ENCODE assay signal across 10 mouse cellular contexts in genomic region chr15:79038331-79038730, GRCm38 (mm10). TPM values are rescaled to one million over a fixed set of nuclear protein-coding genes. Genes with fewer than 3 reads are reported as not detected.
A peak's percentile ranks its signal among the peaks of the same experiment; 100 is the strongest.
DNase-seq lines count a peak whose midpoint lies in the region; ATAC-seq and TF ChIP-seq lines count a peak whose summit lies in the region.
"Had no signal": no experiment of that assay in that cellular context is flagged by ENCODE, and none has a peak within 500 bp of the region (broad histone marks: within the 10 kb centered on the region; RNA-seq: fewer than 3 reads in every experiment).

No protein-coding gene starts in this region.

- no peak for DNase-seq in heart, adult 9 months (ENCODE audit: low spot score in 2 of 2)
- no peak for DNase-seq in liver, embryonic 11.5 days (ENCODE audit: low spot score)
- DNase-seq in liver: no peak

- H3K4me3 ChIP-seq in heart, embryonic 13.5 days: 0 out of 2 replicates have a peak overlapping the region, but pooled peaks have one; percentile 10
- H3K4me3 ChIP-seq in liver, embryonic 11.5 days (ENCODE audit: low read depth, low read length): no peak overlapping the region; the same call in 1 of the 2 replicates
- H3K4me3 ChIP-seq in intestine, embryonic 16.5 days (ENCODE audit: low read length): no peak overlapping the region
- H3K4me3 ChIP-seq in myocyte: no peak overlapping the region
- H3K4me3 ChIP-seq in forebrain, embryonic 12.5 days (replicated peaks): no peak overlapping the region
- H3K4me3 ChIP-seq: lung, embryonic 15.5 days; midbrain, embryonic 15.5 days had no signal

- H3K4me1 ChIP-seq in heart, embryonic 13.5 days: peaks cover 33% of the 10 kb centered on the region
- H3K4me1 ChIP-seq in liver, embryonic 11.5 days (replicated peaks; ENCODE audit: control insufficient read depth, insufficient read depth, low read length): peaks cover 39% of the 10 kb centered on the region
- H3K4me1 ChIP-seq in intestine, embryonic 16.5 days (ENCODE audit: control insufficient read depth, insufficient read depth, low read length): peaks cover 33% of the 10 kb centered on the region
- H3K4me1 ChIP-seq in forebrain, embryonic 12.5 days: peaks cover 33% of the 10 kb centered on the region

- no peak overlapping the region for H3K9ac ChIP-seq in heart, embryonic 13.5 days
- peak overlapping the region; percentile 35; the same call in 1 of the 2 replicates for H3K9ac ChIP-seq in liver, embryonic 11.5 days (ENCODE audit: low read depth, low read length)
- no peak overlapping the region for H3K9ac ChIP-seq in intestine, embryonic 16.5 days (ENCODE audit: low read depth, low read length)
- no peak overlapping the region for H3K9ac ChIP-seq in forebrain, embryonic 12.5 days
- H3K9ac ChIP-seq: lung, embryonic 15.5 days; midbrain, embryonic 15.5 days had no signal

- H3K9me3 ChIP-seq in heart, embryonic 13.5 days: no peaks in the 10 kb centered on the region
- H3K9me3 ChIP-seq in liver, embryonic 11.5 days (ENCODE audit: control insufficient read depth, low read length): no peaks in the 10 kb centered on the region
- H3K9me3 ChIP-seq in intestine, embryonic 16.5 days (ENCODE audit: control insufficient read depth, low read length): no peaks in the 10 kb centered on the region
- H3K9me3 ChIP-seq in forebrain, embryonic 12.5 days: no peaks in the 10 kb centered on the region
- H3K9me3 ChIP-seq: lung, embryonic 15.5 days; midbrain, embryonic 15.5 days had no signal

- peaks cover 6% of the 10 kb centered on the region for H3K36me3 ChIP-seq in heart, embryonic 13.5 days
- no peaks in the 10 kb centered on the region for H3K36me3 ChIP-seq in liver, embryonic 11.5 days (ENCODE audit: control insufficient read depth, insufficient read depth, low read length)
- peaks cover 8% of the 10 kb centered on the region; the same call in 1 of the 2 replicates for H3K36me3 ChIP-seq in intestine, embryonic 16.5 days (ENCODE audit: control insufficient read depth, insufficient read depth, low read length)
- H3K36me3 ChIP-seq in myocyte (ENCODE audit: control insufficient read depth, insufficient read depth): no peaks in the 10 kb centered on the region
- peaks cover 22% of the 10 kb centered on the region for H3K36me3 ChIP-seq in forebrain, embryonic 12.5 days (replicated peaks)
- H3K36me3 ChIP-seq: lung, embryonic 15.5 days; midbrain, embryonic 15.5 days had no signal

- no peak overlapping the region for H3K27ac ChIP-seq in heart, embryonic 13.5 days (replicated peaks)
- H3K27ac ChIP-seq in liver, embryonic 11.5 days (ENCODE audit: low read depth, low read length): no peak overlapping the region
- H3K27ac ChIP-seq in intestine, embryonic 16.5 days (ENCODE audit: low read length): peak overlapping the region; percentile 26
- H3K27ac ChIP-seq in forebrain, embryonic 12.5 days: no peak overlapping the region
- H3K27ac ChIP-seq: lung, embryonic 15.5 days; midbrain, embryonic 15.5 days had no signal

- no peak for TF ChIP-seq POLR2A in myocyte (IDR thresholded peaks at IDR 0.05; ENCODE audit: insufficient read length, low read depth)

- H3K4me2 ChIP-seq in heart, embryonic 13.5 days: peak overlapping the region; percentile 55; the same call in 1 of the 2 replicates
- H3K4me2 ChIP-seq in liver, embryonic 11.5 days: peak overlapping the region; percentile 62
- no peak overlapping the region for H3K4me2 ChIP-seq in intestine, embryonic 16.5 days (ENCODE audit: low read depth, low read length)
- H3K4me2 ChIP-seq in myocyte (ENCODE audit: low read depth): peak overlapping the region; percentile 40
- no peak overlapping the region for H3K4me2 ChIP-seq in forebrain, embryonic 12.5 days

- 61% methylated on average over 10 of the region's 10 CpGs for WGBS in heart, embryonic 13.5 days
- 67% methylated on average over 10 of the region's 10 CpGs for WGBS in liver, embryonic 11.5 days
- WGBS in intestine, embryonic 16.5 days: 68% methylated on average over 10 of the region's 10 CpGs
- 70% methylated on average over 10 of the region's 10 CpGs for WGBS in forebrain, embryonic 12.5 days

- H3ac ChIP-seq in myocyte (ENCODE audit: control insufficient read depth, insufficient read length): no peak overlapping the region

- no peaks in the 10 kb centered on the region for H3K79me2 ChIP-seq in myocyte (ENCODE audit: control insufficient read depth, insufficient read depth)

- peaks cover 54% of the 10 kb centered on the region for H3K27me3 ChIP-seq in heart, embryonic 13.5 days (replicated peaks)
- peaks cover 29% of the 10 kb centered on the region for H3K27me3 ChIP-seq in liver, embryonic 11.5 days (replicated peaks; ENCODE audit: control insufficient read depth, insufficient read depth, low read length)
- H3K27me3 ChIP-seq in intestine, embryonic 16.5 days (replicated peaks; ENCODE audit: control insufficient read depth, insufficient read depth, low read length): peaks cover 12% of the 10 kb centered on the region
- H3K27me3 ChIP-seq in myocyte (ENCODE audit: control insufficient read depth, insufficient read depth, insufficient read length): peaks cover 29% of the 10 kb centered on the region
- H3K27me3 ChIP-seq in forebrain, embryonic 12.5 days: peaks cover 48% of the 10 kb centered on the region

- no peak for ATAC-seq in heart, embryonic 13.5 days (ENCODE audit: extremely low read depth, insufficient number of reproducible peaks, low FRiP score, low TSS enrichment)
- no peak for ATAC-seq in liver, embryonic 11.5 days (replicated peaks; ENCODE audit: low FRiP score)
- no peak for ATAC-seq in intestine, embryonic 16.5 days
- no peak for ATAC-seq in forebrain, embryonic 12.5 days (ENCODE audit: low FRiP score)
- ATAC-seq: midbrain, embryonic 15.5 days had no signal

TF ChIP-seq in myocyte, 11 proteins besides CTCF, POLR2A, EP300 and RAD21:
- TF ChIP-seq E2F4 (IDR thresholded peaks at IDR 0.05; ENCODE audit: insufficient read depth): no peak
- TF ChIP-seq USF1 (IDR thresholded peaks at IDR 0.05; ENCODE audit: low read depth): no peak
- TF ChIP-seq TCF3 (IDR thresholded peaks at IDR 0.05; ENCODE audit: insufficient read length, low read depth): no peak
- TF ChIP-seq CEBPB (IDR thresholded peaks at IDR 0.05; ENCODE audit: insufficient read depth, poor library complexity, severe bottlenecking): no peak
- TF ChIP-seq MYOD1 (IDR thresholded peaks at IDR 0.05; ENCODE audit: control insufficient read depth in 1 of 3, insufficient read length in 2 of 3, low read depth in 2 of 3): no peak
- no peak for TF ChIP-seq REST (IDR thresholded peaks at IDR 0.05; ENCODE audit: insufficient read depth, insufficient read length)
- no peak for TF ChIP-seq MAX (IDR thresholded peaks at IDR 0.05; ENCODE audit: low read depth)
- no peak for TF ChIP-seq MYOG (IDR thresholded peaks at IDR 0.05; ENCODE audit: control insufficient read depth in 1 of 3, insufficient read depth in 1 of 3, insufficient read length in 2 of 3, low read depth in 2 of 3)
- TF ChIP-seq POLR2AphosphoS2 (IDR thresholded peaks at IDR 0.05; ENCODE audit: insufficient read length, low read depth): no peak
- no peak for TF ChIP-seq SRF (IDR thresholded peaks at IDR 0.05; ENCODE audit: control insufficient read depth, insufficient read length, low read depth)
- no peak for TF ChIP-seq TCF12 (IDR thresholded peaks at IDR 0.05; ENCODE audit: insufficient read depth, poor library complexity, severe bottlenecking)

RNA-seq across cellular contexts. Expression of gene Galr3, which starts 3.4 kb away (rescaled TPM):
- polyA plus RNA-seq in heart, embryonic 13.5 days (2015; fragmentation: Nextera tagmentation; extraction: Ambion mirVana): not detected in 2 replicates
- polyA plus RNA-seq in liver, embryonic 11.5 days (2014; fragmentation: Nextera tagmentation; extraction: Ambion mirVana): 0.22 and 0.34 TPM in 2 replicates
- polyA plus RNA-seq in intestine, embryonic 16.5 days (2015; fragmentation: Nextera tagmentation; extraction: Ambion mirVana): 1.8 and 2.3 TPM in 2 replicates
- polyA plus RNA-seq in myocyte (2012; fragmentation: generic; extraction: Trizol): 0.44 TPM
- not detected in 2 replicates for polyA plus RNA-seq in forebrain, embryonic 12.5 days (2016; fragmentation: Nextera tagmentation; extraction: Ambion mirVana)
- polyA plus RNA-seq: lung, embryonic 15.5 days; midbrain, embryonic 15.5 days; neural tube, embryonic 14.5 days had no signal

RNA-seq across cellular contexts. Expression of gene H1f0, which starts 10.1 kb away (rescaled TPM):
- 237 and 238 TPM in 2 replicates for polyA plus RNA-seq in heart, embryonic 13.5 days (2015; fragmentation: Nextera tagmentation; extraction: Ambion mirVana)
- 124 and 138 TPM in 2 replicates for polyA plus RNA-seq in liver, embryonic 11.5 days (2014; fragmentation: Nextera tagmentation; extraction: Ambion mirVana)
- 438 and 456 TPM in 2 replicates for polyA plus RNA-seq in intestine, embryonic 16.5 days (2015; fragmentation: Nextera tagmentation; extraction: Ambion mirVana)
- 423 TPM for polyA plus RNA-seq in myocyte (2012; fragmentation: generic; extraction: Trizol)
- 638 and 696 TPM in 2 replicates for polyA plus RNA-seq in forebrain, embryonic 12.5 days (2016; fragmentation: Nextera tagmentation; extraction: Ambion mirVana)

RNA-seq across cellular contexts. Expression of gene Ankrd54, which starts 24.4 kb away (rescaled TPM):
- polyA plus RNA-seq in heart, embryonic 13.5 days (2015; fragmentation: Nextera tagmentation; extraction: Ambion mirVana): 23.9 and 25.4 TPM in 2 replicates
- 57.2 and 61.5 TPM in 2 replicates for polyA plus RNA-seq in liver, embryonic 11.5 days (2014; fragmentation: Nextera tagmentation; extraction: Ambion mirVana)
- polyA plus RNA-seq in intestine, embryonic 16.5 days (2015; fragmentation: Nextera tagmentation; extraction: Ambion mirVana): 56.4 and 57.5 TPM in 2 replicates
- 36.1 TPM for polyA plus RNA-seq in myocyte (2012; fragmentation: generic; extraction: Trizol)
- 59.5 and 60.0 TPM in 2 replicates for polyA plus RNA-seq in forebrain, embryonic 12.5 days (2016; fragmentation: Nextera tagmentation; extraction: Ambion mirVana)

RNA-seq across cellular contexts. Expression of gene Eif3l, which starts 36.6 kb away (rescaled TPM):
- 154 and 160 TPM in 2 replicates for polyA plus RNA-seq in heart, embryonic 13.5 days (2015; fragmentation: Nextera tagmentation; extraction: Ambion mirVana)
- 257 and 291 TPM in 2 replicates for polyA plus RNA-seq in liver, embryonic 11.5 days (2014; fragmentation: Nextera tagmentation; extraction: Ambion mirVana)
- 221 and 238 TPM in 2 replicates for polyA plus RNA-seq in intestine, embryonic 16.5 days (2015; fragmentation: Nextera tagmentation; extraction: Ambion mirVana)
- polyA plus RNA-seq in myocyte (2012; fragmentation: generic; extraction: Trizol): 315 TPM
- polyA plus RNA-seq in forebrain, embryonic 12.5 days (2016; fragmentation: Nextera tagmentation; extraction: Ambion mirVana): 209 and 216 TPM in 2 replicates

Comparison
In these comparisons a context has a peak if more than half of its experiments do, and no peak if none do; other contexts are left out.
1. H3K4me2 ChIP-seq: peak in heart, embryonic 13.5 days (single experiment), liver, embryonic 11.5 days (single experiment) and myocyte (single experiment); none in intestine, embryonic 16.5 days (single experiment) and forebrain, embryonic 12.5 days (single experiment).